Mouse (Mus musculus) monocyte, adult 2 months (primary cell): Measurements from ENCODE around the gene Tmem243.
"Not testable (repeated sequence)": the region's sequence is repeated elsewhere in the genome, so short reads cannot be mapped to it uniquely, and the experiment has no call there.

Experiments
- DNase-seq, 2 experiments: peaks; one replicate each; pipeline ENCODE4 v3.0.0; 2022; ENCODE audit warnings: low spot score in 2 of 2, low read depth in 1 of 2

The Tmem243 gene

DNA sequence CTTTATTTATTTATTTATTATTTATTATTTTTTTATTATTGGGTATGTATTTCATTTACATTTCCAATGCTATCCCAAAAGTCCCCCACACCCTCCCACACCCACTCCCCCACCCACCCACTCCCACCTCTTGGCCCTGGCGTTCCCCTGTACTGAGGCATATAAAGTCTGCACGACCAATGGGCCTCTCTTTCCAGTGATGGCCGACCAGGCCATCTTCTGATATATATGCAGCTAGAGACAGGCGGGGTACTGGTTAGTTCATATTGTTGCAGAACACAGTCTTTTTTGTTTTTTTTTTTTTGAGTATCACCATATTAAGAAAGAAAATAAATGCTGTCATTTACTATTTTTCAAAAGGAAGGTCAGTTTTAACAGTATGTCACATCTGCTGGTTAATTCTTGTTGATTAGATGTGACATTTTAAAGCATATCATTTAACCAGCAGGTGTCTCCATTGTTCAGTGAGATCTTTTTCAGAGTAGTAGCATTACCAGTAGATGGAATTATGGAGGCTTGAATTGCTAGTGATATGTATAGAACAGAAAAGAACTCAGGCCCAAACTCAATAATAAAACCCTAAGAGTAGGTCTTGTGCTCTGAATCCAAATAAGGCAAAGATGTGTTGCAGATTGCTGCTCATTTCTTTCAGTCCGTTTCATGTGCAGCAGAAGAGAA is 69.0 kb downstream of the Tmem243 start:
- DNase-seq: not testable (repeated sequence)

- no peak for DNase-seq
Observed at GRCm38 (mm10) chr5:9173295-9173694, 72.8 kb downstream of the Tmem243 start.

- DNase-seq: no peak
Observed at GRCm38 (mm10) chr5:9186467-9186866, 86.0 kb downstream of the Tmem243 start.
